Mouse (Mus musculus) layer of hippocampus, adult 11-12 months (tissue): ENCODE measurements at regions not wholly inside any gene's neighbourhood (a gene's known extent, or its start where the extent isn't known, plus 50 kb on each side); places are given as distances from the start of the nearest gene placed in this dataset.

Experiments
- DNase-seq: peaks from one replicate; pipeline ENCODE4 v3.0.0; 2022; ENCODE audit warnings: low spot score

DNA sequence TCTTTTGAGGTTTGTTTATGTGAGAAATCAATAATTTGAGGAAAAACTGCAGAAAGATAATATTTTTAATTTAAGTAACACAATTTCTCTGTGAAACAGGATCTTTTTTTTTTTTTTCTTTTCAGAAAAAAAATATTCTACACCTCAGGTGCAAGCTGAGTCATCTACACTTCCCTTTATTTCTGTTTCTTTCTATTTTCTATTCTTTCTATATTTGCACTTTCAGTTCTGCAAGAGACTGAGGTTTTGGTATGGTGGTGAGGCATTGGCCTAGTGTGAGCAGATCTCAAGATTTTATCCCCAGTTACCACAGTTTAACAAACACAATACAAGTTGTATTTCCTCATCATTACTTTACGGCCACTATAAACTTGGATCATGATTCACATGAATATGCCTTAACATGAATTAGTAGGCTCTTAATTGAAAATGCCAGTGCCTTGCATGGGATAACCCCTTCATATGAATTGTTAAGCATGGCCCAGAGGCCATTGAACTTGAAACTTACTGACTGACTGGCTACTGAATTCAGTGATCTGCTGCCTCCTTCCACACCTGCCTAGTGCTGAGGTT lies 1278.1 kb downstream of the Stim2 start:
- DNase-seq = no peak

DNA sequence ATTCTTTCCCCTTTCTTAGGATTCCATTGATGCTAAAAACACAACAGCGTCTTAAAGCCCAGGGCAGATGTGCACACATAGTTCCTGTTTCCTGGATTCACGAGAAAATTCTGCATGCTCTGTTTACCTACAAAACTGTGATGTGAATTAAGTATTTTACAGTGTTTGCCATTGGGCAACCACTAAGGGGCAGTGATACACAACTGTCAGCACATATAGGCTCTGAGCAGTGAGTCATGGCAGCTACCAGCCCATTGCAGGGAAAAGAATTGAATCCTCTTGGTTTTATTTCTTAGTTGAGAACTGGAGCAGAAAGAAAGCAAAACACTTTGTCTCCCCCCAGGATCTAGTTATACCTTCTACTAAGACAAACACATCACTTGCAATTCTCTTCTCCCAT lies 1295.0 kb downstream of the Stim2 start:
- DNase-seq = no peak

DNA sequence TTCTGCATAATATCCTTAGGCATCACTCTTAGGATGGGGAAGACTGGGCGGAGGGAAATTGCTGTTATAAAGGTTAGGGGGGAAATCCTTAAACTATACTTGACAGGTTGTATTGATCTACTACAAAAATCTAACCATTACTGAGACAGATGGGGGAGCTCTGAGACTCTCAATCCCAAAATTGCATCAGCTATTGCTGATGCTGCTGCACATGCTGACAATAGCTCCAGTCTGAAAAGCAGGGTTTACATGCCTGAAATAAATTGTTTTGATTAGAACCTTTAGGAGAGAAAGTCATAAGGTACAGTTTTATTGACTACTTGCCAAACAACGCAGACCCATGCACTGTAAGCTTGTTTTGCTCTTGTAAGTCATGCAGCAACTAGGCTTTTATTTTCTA lies 1295.7 kb downstream of the Stim2 start:
- DNase-seq = no peak

DNA sequence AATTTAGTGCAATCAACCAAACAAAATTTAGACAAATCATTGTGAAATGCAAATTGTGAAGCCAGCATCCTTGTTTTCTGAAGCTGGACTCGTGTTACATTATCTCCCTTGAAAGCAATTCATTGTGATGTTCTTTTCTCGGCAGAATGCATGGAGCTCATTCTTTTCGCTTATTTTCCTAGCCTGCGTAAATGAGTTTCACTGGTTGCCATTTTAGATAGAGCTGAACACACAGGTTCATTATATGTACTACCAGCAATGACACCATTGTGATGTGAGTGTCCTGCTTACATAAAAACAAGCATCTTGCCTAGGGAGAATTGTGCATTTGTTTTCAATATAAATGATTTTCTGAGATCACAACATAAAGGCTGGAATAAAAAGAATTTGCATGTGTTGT lies 1296.5 kb downstream of the Stim2 start:
- no peak for DNase-seq

DNA sequence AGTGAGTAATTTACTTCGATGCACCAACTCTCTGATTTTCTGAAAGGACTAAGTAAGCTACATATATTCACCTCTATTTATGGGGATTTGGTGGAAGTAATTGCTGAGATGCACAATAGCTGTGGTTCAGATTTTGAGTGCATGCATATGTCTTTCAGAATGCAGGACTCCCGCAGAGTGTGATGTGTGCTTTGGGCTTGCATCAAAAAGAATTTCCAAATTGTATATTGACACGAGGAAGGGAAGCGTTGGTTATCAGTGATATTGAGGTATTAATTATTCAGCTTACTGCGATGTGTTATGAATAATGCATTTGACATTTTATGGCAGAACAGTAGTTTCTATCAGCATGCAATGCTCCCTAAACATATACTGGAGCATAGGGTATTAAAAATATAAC lies 1303.2 kb downstream of the Stim2 start:
- no peak for DNase-seq

DNA sequence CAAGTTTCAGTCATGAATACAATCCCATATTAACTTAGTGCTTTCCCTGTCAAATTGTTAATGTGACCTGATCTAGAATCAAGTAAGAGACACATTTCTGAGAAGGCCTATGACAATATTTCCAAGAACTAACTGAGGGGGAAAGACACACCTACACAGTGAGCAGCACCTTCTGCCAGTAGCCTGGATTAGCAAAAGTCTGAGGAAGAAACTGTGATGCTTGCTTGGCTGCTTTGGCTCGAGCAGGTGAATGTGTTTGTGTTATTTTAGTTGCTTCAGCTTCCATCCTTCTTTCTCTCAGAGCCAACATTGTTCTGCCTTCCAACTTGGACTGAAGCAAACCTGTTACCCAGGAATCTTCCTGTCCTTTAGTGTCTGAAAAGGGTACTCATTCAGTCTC lies 1347.7 kb downstream of the Stim2 start:
- no peak for DNase-seq

DNA sequence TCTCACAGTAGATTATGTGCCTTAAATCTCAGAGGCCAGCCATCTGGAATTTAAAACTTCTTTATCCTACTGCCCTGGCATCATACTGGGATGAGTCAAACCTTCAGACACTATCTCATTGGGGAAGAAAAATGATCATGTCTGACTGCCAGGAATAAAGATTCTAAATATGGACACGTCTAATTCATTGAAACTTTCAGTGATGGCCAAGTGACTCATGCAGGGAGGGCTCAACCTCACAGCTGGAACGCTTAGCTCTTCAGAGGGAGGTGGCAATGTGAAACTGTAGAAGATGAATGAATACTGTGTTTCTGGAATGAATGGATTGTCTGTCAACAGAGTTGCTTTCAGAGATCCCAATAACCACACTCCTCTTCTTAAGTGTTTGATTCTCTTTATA lies 1357.2 kb downstream of the Stim2 start:
- DNase-seq = no peak

DNA sequence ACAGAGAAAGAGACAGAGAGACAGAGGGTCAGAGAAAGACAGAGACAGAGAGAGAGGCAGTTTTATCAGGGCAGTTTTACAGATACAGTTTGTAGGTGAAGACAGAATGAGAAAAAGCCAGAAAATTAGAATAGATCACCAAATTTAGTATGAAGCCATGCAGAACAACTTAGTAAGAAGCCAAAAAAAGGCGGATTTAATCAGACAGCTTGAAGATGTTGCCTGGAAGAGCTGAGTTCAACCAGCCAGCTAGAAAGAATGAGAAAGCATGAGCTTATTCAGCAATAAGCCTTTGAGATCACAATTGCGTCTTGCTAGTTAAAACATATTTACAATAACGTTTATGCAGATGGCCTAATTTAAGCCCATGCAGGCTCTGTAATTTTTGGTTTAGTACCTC lies 1376.0 kb downstream of the Stim2 start:
- DNase-seq = no peak

DNA sequence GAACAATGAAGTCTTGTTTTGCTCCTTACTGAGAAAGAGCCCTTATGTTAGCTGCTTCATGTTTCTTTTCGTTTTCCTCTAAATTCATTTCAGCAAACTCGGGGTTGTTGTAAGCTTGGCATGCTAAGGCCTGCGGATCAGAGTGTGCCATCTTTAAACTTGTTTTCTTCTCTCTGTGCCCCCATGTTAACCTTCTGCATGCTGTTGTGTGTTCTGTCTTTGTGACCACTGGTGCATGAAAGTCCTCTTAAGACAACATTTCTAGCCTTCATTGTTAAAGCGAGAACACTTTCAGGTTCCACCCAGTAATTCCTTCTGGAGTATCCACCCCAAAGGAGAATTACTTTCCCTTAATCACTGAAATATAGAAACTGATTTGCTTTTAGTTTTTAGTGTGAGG lies 1392.5 kb downstream of the Stim2 start:
- no peak for DNase-seq

DNA sequence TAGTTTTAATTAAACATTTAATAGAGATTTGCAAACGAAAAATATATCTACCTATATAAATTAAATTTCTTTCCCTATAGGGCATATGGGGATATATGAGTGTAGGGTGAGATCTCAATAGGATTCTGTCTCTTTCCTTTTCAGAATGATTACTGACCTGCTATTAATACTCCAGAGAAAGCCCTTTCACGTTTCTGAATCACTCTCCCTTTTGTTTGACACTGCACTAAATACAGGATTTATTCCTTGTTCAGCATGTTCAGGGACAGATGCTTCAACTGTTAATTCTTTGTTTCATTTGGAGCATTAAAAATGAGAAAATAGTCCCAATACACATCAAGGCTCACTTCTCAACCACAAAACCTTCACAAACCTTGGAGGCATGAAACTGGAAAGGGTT lies 1397.7 kb downstream of the Stim2 start:
- DNase-seq = no peak

DNA sequence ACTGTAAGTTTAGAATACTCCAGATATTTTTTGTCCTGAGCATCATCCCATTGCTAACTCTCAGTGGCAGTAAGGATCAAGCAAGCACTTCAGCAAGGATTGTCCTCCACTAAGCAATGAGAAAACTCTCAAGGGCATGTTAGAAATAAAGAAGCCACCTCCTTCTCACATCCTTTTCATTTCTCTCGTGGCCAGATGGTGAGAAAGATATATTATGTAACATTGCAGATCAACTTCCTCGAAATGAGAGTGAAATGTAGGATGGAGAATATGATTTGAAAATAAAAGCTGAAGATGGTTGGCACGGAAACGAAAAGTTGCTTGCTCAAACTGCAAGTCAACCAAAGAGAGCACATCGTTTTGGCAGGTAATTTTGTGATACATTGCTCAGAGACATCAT lies 1417.8 kb downstream of the Stim2 start:
- DNase-seq = peak; percentile 7

DNA sequence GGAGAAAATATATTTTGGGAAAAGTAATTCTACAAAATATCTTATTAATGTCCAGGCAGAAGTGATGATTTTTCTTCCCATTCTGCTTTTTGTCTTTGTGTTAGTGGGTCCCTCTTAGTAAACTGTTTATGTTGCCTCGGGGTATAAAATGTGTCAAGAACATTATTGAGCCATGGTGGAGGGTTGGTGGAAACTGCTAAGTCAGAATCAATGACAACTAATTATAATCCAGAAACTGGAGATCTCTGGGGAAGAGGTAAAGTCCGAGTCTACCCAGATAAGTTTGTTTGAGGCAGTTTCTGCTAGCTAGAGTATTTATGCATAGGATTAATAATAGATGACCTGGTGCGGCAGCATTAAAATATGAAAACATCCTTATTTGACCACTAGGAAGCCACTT lies 1440.9 kb downstream of the Stim2 start:
- no peak for DNase-seq

DNA sequence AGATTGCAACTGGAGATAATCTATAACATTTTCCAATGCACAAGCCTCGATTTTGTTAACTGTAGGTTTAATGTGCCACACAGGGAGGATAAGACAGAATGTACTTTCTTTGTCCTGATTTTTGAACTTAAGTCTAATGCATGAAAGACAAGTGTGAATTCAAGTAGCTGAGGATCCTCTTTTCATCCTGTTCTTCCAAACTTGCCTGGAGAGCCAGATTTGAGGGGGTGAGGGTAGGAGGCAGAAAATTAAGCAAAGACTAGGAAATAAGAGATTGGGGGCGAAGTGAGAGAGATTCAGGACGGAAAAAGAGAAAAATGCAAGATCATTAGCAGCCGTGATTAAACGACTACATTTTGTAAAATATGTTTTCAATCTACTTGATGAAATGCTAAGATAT lies 1450.8 kb downstream of the Stim2 start:
- no peak for DNase-seq
